Mouse (Mus musculus): ENCODE data around the gene Ddx39b.
A peak's percentile ranks its signal among the peaks of the same experiment; 100 is the strongest.

Gene Ddx39b

GRCm38 (mm10) chr17:35245731-35246623 lies 4.4 kb downstream of the Ddx39b start:
- no peak for DNase-seq

GRCm38 (mm10) chr17:35247144-35247543 lies 5.6 kb downstream of the Ddx39b start:
- no peak for DNase-seq

- no peak for DNase-seq
Measured at GRCm38 (mm10) chr17:35248986-35249385, 7.4 kb downstream of the Ddx39b start.

- no peak for DNase-seq
Measured at GRCm38 (mm10) chr17:35249451-35250197, 8.1 kb downstream of the Ddx39b start.

GRCm38 (mm10) chr17:35250348-35251120 lies 9.0 kb downstream of the Ddx39b start:
- DNase-seq, result no peak

- no peak for DNase-seq
Measured at GRCm38 (mm10) chr17:35251162-35251719, 9.7 kb downstream of the Ddx39b start.

- DNase-seq, result no peak
Measured at GRCm38 (mm10) chr17:35251981-35252380, 10.4 kb downstream of the Ddx39b start.

- DNase-seq, result no peak
Measured at GRCm38 (mm10) chr17:35252619-35253292, 11.2 kb downstream of the Ddx39b start.

GRCm38 (mm10) chr17:35253293-35254093 lies 11.9 kb downstream of the Ddx39b start:
- no peak for DNase-seq

GRCm38 (mm10) chr17:35254241-35255098 lies 12.9 kb downstream of the Ddx39b start:
- peak; percentile 73 for DNase-seq

- no peak for DNase-seq
Measured at GRCm38 (mm10) chr17:35255301-35255700, 13.8 kb downstream of the Ddx39b start.

- no peak for DNase-seq
Measured at GRCm38 (mm10) chr17:35255704-35256103, 14.2 kb downstream of the Ddx39b start.

GRCm38 (mm10) chr17:35257378-35257777 lies 15.8 kb downstream of the Ddx39b start:
- no peak for DNase-seq

GRCm38 (mm10) chr17:35257824-35258491 lies 16.4 kb downstream of the Ddx39b start:
- peak; percentile 93 for DNase-seq

- peak; percentile 47 for DNase-seq
Measured at GRCm38 (mm10) chr17:35258492-35259478, 17.2 kb downstream of the Ddx39b start.

GRCm38 (mm10) chr17:35259621-35260020 lies 18.1 kb downstream of the Ddx39b start:
- no peak for DNase-seq

GRCm38 (mm10) chr17:35261651-35262050 lies 20.1 kb downstream of the Ddx39b start:
- DNase-seq, result no peak
